Mouse (Mus musculus) mammary gland, adult 2 months (tissue): ENCODE results near the gene Rnf10. TPM values are rescaled to one million over a fixed set of nuclear protein-coding genes. Genes with fewer than 3 reads are reported as not detected.

Experiments
- polyA plus RNA-seq: library from polyadenylated mRNA; depleted of rRNA; stranded (reverse); fragments of >200 nt; gene quantifications from 2 replicates; pipeline ENCODE4 v1.2.3, GENCODE M21; 2012; ENCODE audit warnings: low replicate concordance; rRNA removed

The Rnf10 gene
- polyA plus RNA-seq, result 133 and 176 TPM in 2 replicates

GRCm38 (mm10) chr5:115272812-115273548 lies at the start of gene Rnf10:
Gene Rnf10 (minus strand): TSS chr5:115272898.

GRCm38 (mm10) chr5:115300792-115301614 lies 28.3 kb upstream of the Rnf10 start, which contains the start of gene Dynll1:
Gene Dynll1 (minus strand): TSS chr5:115300999.

GRCm38 (mm10) chr5:115279226-115280049 lies 6.7 kb upstream of the Rnf10 start, which contains the start of gene Coq5:
Gene Coq5 (plus strand): TSS chr5:115279666.

GRCm38 (mm10) chr5:115235786-115236263 lies 36.9 kb downstream of the Rnf10 start, which contains the start of gene Pop5:
Gene Pop5 (plus strand): TSS chr5:115235836.

GRCm38 (mm10) chr5:115193669-115194625 lies 78.8 kb downstream of the Rnf10 start, which contains the start of gene Cabp1:
Gene Cabp1 (minus strand): TSS chr5:115194381.

Other genes starting within 250 kb of the Rnf10 start
- not detected in 2 replicates for gene Gm10401, start 174.6 kb downstream of the Rnf10 start, polyA plus RNA-seq
- gene Acads, start 153.6 kb downstream of the Rnf10 start, polyA plus RNA-seq, result 174 and 188 TPM in 2 replicates
- gene Unc119b, start 137.9 kb downstream of the Rnf10 start, polyA plus RNA-seq, result 39.5 and 43.4 TPM in 2 replicates
- gene Mlec, start 114.7 kb downstream of the Rnf10 start, polyA plus RNA-seq, result 65.7 and 84.4 TPM in 2 replicates
- 1.4 and 2.3 TPM in 2 replicates for gene Cabp1, start 78.5 kb downstream of the Rnf10 start, polyA plus RNA-seq
- 91.7 and 132 TPM in 2 replicates for gene Pop5, start 37.1 kb downstream of the Rnf10 start, polyA plus RNA-seq
- gene Coq5, start 6.8 kb upstream of the Rnf10 start, polyA plus RNA-seq, result 13.2 and 31.3 TPM in 2 replicates
- 139 and 169 TPM in 2 replicates for gene Dynll1, start 28.1 kb upstream of the Rnf10 start, polyA plus RNA-seq
- gene Srsf9, start 54.3 kb upstream of the Rnf10 start, polyA plus RNA-seq, result 24.4 and 53.3 TPM in 2 replicates
- gene Gatc, start 68.3 kb upstream of the Rnf10 start, polyA plus RNA-seq, result 9.3 and 17.8 TPM in 2 replicates
- 9.2 and 15.3 TPM in 2 replicates for gene Triap1, start 68.3 kb upstream of the Rnf10 start, polyA plus RNA-seq
- 2,839 and 6,625 TPM in 2 replicates for gene Cox6a1, start 76.1 kb upstream of the Rnf10 start, polyA plus RNA-seq
- 2.9 and 8.7 TPM in 2 replicates for gene Msi1, start 156.7 kb upstream of the Rnf10 start, polyA plus RNA-seq
- gene Pla2g1b, start 193.4 kb upstream of the Rnf10 start, polyA plus RNA-seq, result not detected in 2 replicates
- 38.5 and 50.2 TPM in 2 replicates for gene Sirt4, start 211.8 kb upstream of the Rnf10 start, polyA plus RNA-seq
- 116 and 161 TPM in 2 replicates for gene Pxn, start 233.8 kb upstream of the Rnf10 start, polyA plus RNA-seq